Mouse (Mus musculus) urinary bladder, postnatal 4 days (tissue): Measurements from ENCODE around the gene 1700008O03Rik.

ENCODE experiments used
- DNase-seq, 2 experiments: peaks; one replicate each; pipeline ENCODE4 v3.0.0; 2021 to 2022; ENCODE audit warnings: low spot score in 2 of 2

1700008O03Rik gene

DNA sequence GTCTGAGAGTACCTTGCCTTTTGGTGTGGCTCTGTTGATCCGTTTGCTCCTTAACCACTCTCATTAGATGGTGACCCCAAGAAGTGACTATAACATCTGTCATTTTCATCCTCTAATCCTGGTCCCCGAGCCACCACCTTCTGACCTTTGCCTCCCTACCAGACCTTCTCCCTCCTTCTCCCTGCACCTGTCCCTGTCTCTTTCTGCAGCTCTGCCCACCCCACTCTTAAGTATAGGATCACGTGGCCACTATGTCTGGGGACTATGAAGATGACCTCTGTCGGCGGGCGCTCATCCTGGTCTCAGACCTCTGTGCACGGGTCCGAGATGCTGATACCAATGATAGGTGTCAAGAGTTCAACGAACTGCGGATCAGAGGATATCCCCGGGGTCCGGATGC, at the start of gene 1700008O03Rik:
Gene 1700008O03Rik (minus strand): TSS at position 101 of the 400 bp plus-strand sequence.
- DNase-seq = no peak

- no peak for DNase-seq
Observed at GRCm38 (mm10) chr7:44434089-44434488, 48.5 kb upstream of the 1700008O03Rik start.

DNA sequence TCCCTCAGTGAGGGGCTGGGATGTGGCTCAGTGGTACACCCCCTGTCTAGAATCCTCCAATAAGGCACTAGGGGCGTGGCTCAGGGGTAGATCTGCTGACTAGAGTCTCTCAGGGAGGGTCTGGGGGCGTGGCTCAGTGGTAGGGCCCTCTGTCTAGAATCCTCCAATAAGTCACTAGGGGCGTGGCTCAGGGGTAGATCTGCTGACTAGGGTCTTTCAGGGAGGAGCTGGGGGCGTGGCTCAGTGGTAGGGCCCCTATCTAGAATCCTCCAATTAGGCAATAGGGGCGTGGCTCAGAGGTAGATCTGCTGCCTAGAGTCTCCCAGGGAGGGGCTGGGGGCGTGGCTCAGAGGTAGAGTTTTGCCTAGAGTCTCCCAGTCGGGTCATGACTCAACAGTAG, 47.8 kb upstream of the 1700008O03Rik start:
- DNase-seq = no peak

DNA sequence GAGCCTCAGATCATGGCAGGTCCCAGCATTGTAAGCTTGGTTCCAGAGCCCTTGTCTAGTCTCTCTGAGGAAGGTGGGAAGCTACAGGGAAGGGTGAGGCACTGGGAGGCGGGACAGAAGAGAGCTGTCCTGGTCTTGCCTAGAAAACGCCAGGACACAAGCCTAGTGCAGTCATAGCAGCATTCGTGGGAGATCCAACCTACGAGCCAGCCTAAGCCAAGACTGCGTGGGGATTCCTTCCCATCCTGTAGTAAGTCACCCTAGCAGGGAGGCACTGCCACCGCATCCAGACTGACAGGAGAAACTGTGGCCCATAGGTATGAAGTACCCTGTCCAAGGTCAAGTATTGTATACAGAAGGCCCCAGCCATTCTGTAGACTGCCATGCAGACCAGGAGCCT, 46.9 kb upstream of the 1700008O03Rik start:
- DNase-seq = no peak

GRCm38 (mm10) chr7:44429534-44430488, 44.2 kb upstream of the 1700008O03Rik start:
- no peak for DNase-seq

DNA sequence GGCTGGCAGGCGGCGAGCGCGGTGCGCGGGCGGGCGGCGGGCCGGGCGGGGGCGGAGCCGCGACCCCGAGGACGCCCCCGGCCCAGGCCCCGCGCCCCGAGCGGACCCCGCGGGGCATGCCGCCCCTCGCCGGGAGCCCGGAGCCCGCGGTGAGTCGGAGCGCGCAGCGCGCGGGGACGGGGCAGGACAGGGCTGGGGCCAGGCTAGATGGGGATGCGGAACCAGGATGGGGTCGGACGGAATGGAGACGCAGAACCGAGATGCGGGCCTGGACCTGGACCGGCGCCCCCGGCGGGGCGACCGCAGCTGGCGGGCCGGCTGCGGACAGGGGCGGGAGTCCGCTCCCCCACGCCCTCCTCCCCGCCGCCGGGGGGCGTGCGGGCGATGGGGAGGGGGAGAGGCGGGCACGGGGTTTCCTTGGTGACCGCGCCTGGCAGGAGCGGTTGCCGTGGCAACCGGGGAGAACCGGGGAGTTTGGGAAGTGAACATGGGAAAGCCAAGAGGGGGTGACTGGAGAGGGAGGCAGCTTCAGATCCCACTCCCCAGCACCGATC, 43.4 kb upstream of the 1700008O03Rik start, which contains the start of gene Lrrc4b:
Gene Lrrc4b (plus strand): TSS at position 51 of the 554 bp plus-strand sequence.
- no peak for DNase-seq

DNA sequence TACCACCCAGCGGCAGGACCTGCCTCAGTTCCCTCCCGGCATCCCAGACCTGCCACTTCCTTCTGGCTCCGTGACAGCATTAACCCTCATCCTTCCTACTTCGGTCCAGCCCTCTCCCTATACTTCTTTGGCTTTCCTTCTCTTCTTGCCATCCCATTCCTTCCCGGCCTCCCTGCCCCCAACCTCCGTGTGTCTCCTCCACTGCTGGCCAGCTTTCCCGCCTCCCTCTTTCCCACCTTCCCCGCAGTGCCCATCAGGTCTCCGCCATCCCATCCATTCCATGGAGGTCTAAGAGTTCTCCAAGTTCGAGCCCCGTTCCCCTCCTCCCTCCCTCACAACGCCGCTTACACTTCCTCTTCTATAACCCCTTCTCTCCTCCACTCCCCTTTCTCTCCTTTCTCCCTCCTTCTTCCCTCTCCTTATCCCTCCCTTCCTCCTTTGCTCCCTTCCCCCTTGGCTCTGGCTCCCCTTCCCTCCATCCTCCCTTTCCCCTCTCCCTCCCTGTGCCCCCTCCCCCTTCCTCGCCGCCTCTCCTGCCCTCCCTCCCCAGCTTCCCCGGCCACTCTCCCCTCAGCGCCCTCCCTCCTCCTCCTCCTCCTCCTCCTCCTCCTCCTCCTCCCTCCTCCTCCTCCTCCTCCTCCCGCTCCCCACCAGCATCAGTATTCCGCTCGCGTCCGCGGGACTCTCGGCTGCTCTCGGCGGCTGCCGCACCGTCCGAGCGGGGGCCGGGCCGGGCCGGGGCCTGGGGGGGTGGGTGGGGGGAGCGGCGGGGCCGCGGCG, 42.7 kb upstream of the 1700008O03Rik start:
- DNase-seq = no peak

GRCm38 (mm10) chr7:44427666-44428065, 42.0 kb upstream of the 1700008O03Rik start:
- DNase-seq = no peak

GRCm38 (mm10) chr7:44413307-44413706, 27.7 kb upstream of the 1700008O03Rik start:
- DNase-seq = no peak

GRCm38 (mm10) chr7:44411144-44411543, 25.5 kb upstream of the 1700008O03Rik start:
- no peak for DNase-seq

DNA sequence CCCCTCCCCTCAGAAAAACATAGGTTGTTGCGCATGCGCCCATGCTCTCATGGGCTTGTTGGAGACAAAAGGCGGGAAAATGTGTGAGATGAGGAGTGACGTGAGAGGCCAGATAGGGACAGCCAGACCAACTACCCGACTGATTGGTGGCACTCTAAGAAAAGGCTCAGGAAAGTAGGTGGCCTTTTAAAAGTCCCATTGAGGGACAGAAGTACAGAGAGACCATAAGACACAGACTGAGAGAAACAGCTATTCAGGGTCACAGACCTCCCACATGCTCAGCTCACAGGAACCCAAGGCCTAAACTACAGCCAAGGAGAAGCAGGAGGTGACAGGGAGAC, 20.4 kb upstream of the 1700008O03Rik start:
- DNase-seq = no peak

DNA sequence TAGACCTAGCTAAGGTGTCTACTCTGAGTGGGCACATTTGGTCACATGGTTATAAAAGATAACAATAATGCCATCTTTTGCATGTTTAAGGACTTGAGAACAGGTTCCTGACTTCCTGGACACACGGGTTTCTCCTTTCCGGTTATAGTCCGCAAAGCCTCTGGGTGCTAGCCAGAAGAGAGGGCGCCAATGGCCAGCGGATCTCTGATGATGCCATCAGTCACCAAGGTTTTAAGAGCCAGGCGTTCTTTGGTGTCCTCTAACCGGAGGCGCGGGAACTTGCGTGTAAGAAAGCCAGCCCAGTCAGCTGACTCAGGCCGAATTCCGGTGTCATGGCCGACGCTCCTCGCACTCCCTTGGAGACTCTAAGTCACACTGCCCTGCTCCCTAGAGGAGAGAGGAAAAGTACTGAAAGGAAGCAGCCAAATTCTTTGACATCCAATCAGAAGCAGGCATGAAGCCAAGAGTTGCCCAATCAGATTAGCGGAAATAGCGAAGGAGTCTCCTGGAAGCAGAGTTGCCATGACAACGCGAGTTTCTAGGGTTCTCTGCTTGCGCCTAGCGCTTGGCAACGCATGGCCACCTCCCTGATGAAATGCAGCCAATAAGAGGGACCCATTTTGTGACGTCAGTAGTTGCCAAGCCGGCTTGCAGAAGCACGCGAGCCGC, 19.9 kb upstream of the 1700008O03Rik start:
- DNase-seq = peak; percentile 77 to 89

DNA sequence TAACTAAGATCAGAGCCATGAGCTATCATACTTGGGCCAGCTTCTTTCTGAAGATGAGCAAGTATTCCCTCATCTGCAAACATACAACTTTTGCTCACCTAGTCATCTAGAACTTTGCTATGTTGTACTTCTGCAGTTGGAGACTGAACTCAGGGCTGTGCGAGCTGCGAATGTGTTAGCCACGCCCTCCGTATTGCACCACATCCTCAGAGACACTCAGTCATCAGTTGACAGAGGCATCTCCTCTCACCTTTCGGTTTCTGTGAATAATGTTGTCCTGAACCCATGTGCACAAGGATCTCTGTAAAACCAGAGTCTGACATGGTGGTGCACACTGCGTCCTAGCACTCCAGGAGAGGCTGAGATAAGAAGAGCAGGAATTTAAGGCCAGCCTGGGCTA, 16.1 kb upstream of the 1700008O03Rik start:
- DNase-seq = no peak

DNA sequence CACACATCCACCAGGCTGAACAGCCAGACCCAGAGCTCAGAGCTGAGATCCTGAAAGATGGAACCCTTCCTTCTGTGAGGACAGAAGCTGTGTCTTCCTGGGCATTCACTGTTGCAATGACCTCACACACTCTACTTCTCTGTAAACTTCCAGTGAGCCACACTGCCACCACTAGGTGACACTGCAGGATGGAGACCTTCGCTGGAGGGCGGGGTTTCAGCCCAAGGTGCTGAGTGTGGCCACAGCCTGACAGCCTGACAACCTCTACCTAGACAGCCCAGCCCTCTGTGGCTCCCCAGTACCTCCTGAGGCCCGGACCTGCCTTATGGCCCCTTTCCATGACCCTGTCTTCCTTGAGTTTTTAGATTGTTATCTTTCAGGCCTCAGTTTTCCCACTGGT, 12.9 kb upstream of the 1700008O03Rik start:
- DNase-seq = no peak

- no peak for DNase-seq
Observed at GRCm38 (mm10) chr7:44393284-44393683, 7.7 kb upstream of the 1700008O03Rik start.

DNA sequence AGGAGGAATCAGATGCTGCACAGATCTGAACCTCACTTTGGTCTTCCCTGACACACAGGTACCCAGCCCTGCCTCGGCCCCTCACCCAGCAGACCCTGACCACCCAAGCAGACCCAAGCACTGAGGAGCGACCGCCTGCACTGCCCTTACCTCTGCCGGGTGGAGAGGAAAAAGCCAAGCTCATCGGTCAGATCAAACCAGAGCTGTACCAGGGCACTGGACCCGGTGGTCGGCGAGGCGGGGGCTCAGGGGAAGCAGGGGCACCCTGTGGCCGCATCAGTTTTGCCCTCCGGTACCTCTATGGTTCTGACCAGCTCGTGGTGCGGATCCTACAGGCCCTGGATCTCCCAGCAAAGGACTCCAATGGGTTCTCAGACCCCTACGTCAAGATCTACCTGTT, 6.7 kb upstream of the 1700008O03Rik start:
- DNase-seq = no peak

- no peak for DNase-seq
Observed at GRCm38 (mm10) chr7:44391831-44392230, 6.2 kb upstream of the 1700008O03Rik start.

GRCm38 (mm10) chr7:44384716-44385059, 932 bp downstream of the 1700008O03Rik start:
- no peak for DNase-seq

- no peak for DNase-seq
Observed at GRCm38 (mm10) chr7:44383980-44384715, 1.5 kb downstream of the 1700008O03Rik start, which contains the start of gene Syt3. Syt3 (plus strand) TSS chr7:44384102.

DNA sequence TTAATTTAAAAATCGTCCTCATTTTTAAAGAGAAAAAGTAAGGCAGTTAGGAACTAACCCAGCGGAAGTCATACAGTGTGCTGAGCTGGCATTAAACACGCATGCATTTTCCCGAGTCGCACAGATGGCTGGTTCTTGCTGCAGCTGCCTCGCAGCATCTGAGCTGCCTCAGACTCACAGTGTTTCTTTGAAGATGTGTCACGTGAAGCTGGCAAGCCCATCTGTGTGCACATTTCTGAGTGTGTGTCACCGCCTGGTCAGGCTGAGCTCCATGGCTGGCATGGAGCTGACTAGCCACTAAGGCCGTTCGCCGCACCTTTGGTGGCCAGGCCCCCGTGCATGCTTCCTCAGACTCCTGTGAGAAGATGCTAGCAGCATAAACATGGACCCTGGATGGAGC, 3.1 kb downstream of the 1700008O03Rik start:
- DNase-seq = no peak

GRCm38 (mm10) chr7:44378290-44378689, 7.3 kb downstream of the 1700008O03Rik start:
- DNase-seq = no peak
